Comparison of ENCODE assay signal across 19 mouse cellular contexts in the genomic region with DNA sequence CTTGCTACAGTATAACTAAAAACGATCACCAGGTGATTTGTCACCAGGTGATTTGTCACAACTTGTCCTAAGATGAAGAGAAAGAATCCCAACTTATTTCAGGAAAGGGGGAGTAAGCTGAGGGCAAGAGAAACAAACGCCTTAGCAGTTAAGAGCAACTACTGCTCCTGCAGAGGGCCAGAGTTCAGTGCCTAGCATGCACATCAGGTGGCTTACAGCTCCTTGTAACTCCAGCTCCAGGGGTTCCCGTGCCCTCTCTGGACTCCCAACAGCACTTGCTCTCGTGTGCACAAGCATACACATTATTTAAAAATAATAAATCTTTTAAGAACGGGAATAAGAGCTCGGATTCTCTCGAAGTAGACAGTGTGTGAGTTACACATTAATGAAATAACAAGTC.
"Had no signal": no experiment of that assay in that cellular context is flagged by ENCODE, and none has a peak within 500 bp of the region (broad histone marks: within the 10 kb centered on the region; RNA-seq: fewer than 3 reads in every experiment).

No protein-coding gene starts in this region.

- ATAC-seq: intestine, postnatal 0 days; liver, postnatal 0 days; lung, postnatal 0 days; midbrain, embryonic 13.5 days had no signal

- DNase-seq: left cerebral cortex, postnatal 4 days; liver, postnatal 0 days; lung, embryonic 14.5 days; retina, postnatal 1 day; right cerebral cortex, postnatal 25 days; spleen, adult 18-20 months; thymus, adult 2 months; thymus, postnatal 14 days; thymus, postnatal 4 days had no signal

- H3K27ac ChIP-seq: limb, embryonic 12.5 days; limb, embryonic 15.5 days; liver, embryonic 14.5 days; macrophage; midbrain, embryonic 13.5 days; neural tube, embryonic 13.5 days; stomach, embryonic 15.5 days had no signal

- H3K9ac ChIP-seq: limb, embryonic 12.5 days; limb, embryonic 15.5 days; liver, embryonic 14.5 days; liver, postnatal 0 days; lung, embryonic 14.5 days; midbrain, embryonic 13.5 days; neural tube, embryonic 13.5 days; stomach, embryonic 15.5 days had no signal

- H3K4me3 ChIP-seq: limb, embryonic 12.5 days; limb, embryonic 15.5 days; midbrain, embryonic 13.5 days; neural tube, embryonic 13.5 days; stomach, embryonic 15.5 days had no signal

- H3K4me2 ChIP-seq: limb, embryonic 12.5 days; limb, embryonic 15.5 days; liver, embryonic 11.5 days; lung, embryonic 14.5 days; stomach, embryonic 15.5 days had no signal

- H3K9me3 ChIP-seq: limb, embryonic 12.5 days; limb, embryonic 15.5 days; midbrain, embryonic 13.5 days; neural tube, embryonic 13.5 days; stomach, embryonic 15.5 days had no signal

- H3K36me3 ChIP-seq: limb, embryonic 12.5 days; limb, embryonic 15.5 days; midbrain, embryonic 13.5 days; neural tube, embryonic 13.5 days; stomach, embryonic 15.5 days had no signal
